Mouse (Mus musculus): ENCODE measurements around the gene Rassf1. TPM values are rescaled to one million over a fixed set of nuclear protein-coding genes. Genes with fewer than 3 reads are reported as not detected.

Rassf1 gene
- 39.3 and 43.2 TPM in 2 replicates for polyA plus RNA-seq (2015; fragmentation: Nextera tagmentation; extraction: Ambion mirVana)

DNA sequence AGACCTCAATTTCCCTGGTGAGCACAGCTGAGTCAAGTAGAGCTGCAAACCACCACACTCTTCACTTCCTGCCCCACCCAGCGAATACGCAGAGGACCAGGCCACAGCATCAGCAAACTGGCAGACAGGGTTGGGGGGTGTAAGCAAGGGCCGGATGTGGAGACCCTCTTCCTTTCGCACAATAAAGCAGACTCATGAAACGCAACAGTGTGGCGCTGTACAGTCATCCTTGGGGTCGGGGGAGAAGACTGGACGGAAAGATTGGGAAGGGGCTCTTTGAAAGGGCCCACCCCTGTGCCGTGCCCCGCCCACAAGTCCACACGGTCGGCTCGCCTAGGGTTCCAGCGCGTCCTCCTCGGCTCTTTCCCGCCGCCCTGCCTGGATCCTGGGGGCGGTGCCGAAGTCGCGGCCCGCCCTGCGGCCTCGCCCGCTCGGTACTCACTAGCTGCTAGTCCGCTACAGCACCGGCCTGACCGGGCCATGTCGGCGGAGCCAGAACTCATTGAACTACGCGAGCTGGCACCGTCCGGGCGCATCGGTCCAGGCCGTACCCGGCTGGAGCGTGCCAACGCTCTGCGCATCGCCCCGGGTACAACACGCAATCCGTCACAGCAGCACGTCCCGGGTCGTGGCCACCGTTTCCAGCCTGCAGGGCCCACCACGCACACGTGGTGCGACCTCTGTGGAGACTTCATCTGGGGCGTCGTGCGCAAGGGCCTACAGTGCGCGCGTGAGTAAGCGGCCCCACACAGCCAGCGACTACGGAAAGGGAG lies at the start of gene Rassf1:
Gene Rassf1, plus strand, starts transcription at position 439 of the 773 bp plus-strand sequence.
- ATAC-seq: peak; percentile 4; the same call in 1 of the 2 replicates
- WGBS: under 1% methylated on average over 63 of the region's 63 CpGs
- Histone ChIP-seq H3K9ac (peak within 1 kb of the TSS; percentile 65), H3K27ac (no peak within 1 kb of the TSS), H3K9me3 (replicated peaks) (no peaks in the 10 kb centered on the region), H3K27me3 (peaks cover 54% of the 10 kb centered on the region), H3K4me3 (peak within 1 kb of the TSS; percentile 40), H3K4me1 (peaks cover 64% of the 10 kb centered on the region), H3K36me3 (ENCODE audit: poor library complexity, severe bottlenecking) (no peaks in the 10 kb centered on the region), H3K4me2 (peak within 1 kb of the TSS; percentile 74)

DNA sequence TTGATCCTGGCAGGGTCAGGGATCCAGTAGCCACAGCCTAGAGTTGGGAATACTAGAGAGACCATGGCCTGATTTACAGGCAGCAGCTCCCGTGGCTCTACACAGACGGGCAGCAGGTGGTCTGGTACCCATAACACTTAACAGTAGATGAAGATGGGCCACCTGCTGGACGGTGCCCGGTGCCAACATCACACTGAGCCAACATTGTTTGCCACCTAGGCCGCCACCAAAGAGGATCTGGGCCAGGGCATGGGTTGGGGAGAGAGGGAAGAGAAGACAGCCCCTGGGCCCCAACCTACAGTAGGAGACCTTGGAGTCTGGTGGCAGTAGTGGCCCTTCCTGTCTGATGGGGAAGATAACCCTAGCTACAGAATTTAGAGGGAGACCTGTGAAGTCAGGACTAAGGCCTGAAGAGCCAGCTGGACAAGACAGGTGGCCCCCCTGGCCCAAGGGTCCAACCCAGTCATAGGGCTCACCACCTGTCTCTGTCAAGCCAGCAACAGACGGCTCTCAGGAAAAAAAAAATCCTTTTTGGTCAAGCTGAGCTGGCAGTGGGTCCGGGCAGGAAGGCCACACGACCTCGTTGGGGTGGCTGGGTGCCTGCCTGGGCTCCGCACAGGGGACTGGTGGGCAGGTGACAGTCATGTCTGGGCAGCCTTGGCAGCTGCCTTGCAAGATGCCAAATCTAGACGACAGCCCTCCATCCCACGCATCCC lies 49.1 kb upstream of the Rassf1 start:
- Histone ChIP-seq H3K9ac (no peak overlapping the region), H3K9me3 (replicated peaks) (no peaks in the 10 kb centered on the region), H3K4me1 (peaks cover 46% of the 10 kb centered on the region), H3K27me3 (no peaks in the 10 kb centered on the region), H3K4me2 (no peak overlapping the region), H3K36me3 (ENCODE audit: poor library complexity, severe bottlenecking) (no peaks in the 10 kb centered on the region), H3K4me3 (no peak overlapping the region), H3K27ac (no peak overlapping the region)
- WGBS: 86% methylated on average over 12 of the region's 12 CpGs
- no peak for ATAC-seq

DNA sequence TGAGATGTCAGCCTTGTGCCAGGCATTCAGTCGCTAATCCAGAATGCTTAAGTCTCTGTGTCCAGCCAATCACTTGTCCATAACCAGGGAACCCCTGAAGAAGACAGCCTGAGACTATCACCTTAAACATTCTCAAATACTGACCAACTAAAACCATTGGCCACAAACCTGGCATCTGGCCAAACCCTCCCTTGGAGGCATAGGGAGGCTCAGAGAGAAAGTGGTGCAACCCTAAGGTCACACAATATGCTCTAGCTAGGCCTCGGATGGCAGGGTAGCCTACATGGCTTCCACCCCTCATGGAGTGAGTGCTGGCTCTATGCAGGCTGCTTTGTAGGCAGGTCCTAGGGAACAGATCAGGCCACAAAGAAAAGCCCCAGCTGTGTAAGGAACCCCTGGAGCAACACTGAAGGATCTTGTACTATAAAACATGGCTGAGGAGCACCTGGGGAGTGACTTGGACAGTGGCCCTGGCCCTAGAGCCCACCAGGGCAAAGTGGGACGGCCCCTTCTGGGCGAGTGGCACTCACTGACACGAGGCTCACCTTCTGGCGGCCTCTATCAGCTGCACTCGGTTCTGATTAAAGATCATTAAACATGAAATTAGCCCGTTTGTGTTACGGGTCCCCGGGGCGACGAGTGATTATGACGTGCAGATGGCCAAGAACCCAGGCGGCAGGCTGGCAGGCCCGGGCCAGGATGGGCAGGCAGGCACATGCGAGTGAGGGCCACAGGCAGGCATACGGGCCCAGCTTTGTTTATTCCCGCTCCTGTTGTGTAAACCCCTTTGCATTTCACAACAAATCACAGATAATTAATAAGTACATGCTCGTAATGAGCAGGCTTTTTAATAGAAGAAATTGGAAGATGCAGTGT lies 46.5 kb upstream of the Rassf1 start:
- 47% methylated on average over 19 of the region's 19 CpGs for WGBS
- Histone ChIP-seq H3K27ac (peak overlapping the region; percentile 70), H3K4me1 (peaks cover 72% of the 10 kb centered on the region), H3K36me3 (ENCODE audit: poor library complexity, severe bottlenecking) (no peaks in the 10 kb centered on the region), H3K27me3 (no peaks in the 10 kb centered on the region), H3K9me3 (replicated peaks) (no peaks in the 10 kb centered on the region), H3K4me2 (no peak overlapping the region), H3K9ac (no peak overlapping the region), H3K4me3 (no peak overlapping the region)
- ATAC-seq: peak; percentile 33; the same call in 1 of the 2 replicates

DNA sequence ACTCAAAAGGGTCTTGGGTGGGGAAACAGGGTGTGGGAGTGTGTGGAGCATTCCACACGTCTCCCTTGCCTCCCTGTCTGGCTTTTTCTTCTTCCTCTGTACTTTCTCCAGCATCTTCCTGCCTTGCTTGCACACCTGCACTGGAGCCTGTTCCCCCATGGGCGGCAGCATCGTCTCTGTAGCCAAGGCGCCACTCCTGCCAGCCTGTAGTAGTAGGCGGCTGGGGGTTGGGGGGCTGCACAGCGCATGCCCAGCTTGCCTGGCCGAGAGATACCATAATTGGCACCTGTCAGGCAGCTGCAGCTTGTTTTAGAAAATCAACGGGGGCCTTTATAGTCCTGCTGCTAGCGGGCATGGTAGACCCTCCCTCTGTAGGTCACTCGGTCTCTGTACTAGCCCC lies 43.1 kb upstream of the Rassf1 start:
- no peaks in the 10 kb centered on the region for H3K9me3 ChIP-seq (replicated peaks)
- H3K36me3 ChIP-seq (ENCODE audit: poor library complexity, severe bottlenecking): no peaks in the 10 kb centered on the region
- H3K9ac ChIP-seq: 0 out of 2 replicates have a peak overlapping the region, but pooled peaks have one; percentile 1
- 56% methylated on average over 10 of the region's 10 CpGs for WGBS
- peaks cover 91% of the 10 kb centered on the region for H3K4me1 ChIP-seq
- H3K27ac ChIP-seq: peak overlapping the region; percentile 64
- H3K4me2 ChIP-seq: peak overlapping the region; percentile 29; the same call in 1 of the 2 replicates
- 0 out of 2 replicates have a peak, but pooled peaks cover 2% of the 10 kb centered on the region for H3K27me3 ChIP-seq
- peak; percentile 61 for ATAC-seq
- H3K4me3 ChIP-seq: no peak overlapping the region

DNA sequence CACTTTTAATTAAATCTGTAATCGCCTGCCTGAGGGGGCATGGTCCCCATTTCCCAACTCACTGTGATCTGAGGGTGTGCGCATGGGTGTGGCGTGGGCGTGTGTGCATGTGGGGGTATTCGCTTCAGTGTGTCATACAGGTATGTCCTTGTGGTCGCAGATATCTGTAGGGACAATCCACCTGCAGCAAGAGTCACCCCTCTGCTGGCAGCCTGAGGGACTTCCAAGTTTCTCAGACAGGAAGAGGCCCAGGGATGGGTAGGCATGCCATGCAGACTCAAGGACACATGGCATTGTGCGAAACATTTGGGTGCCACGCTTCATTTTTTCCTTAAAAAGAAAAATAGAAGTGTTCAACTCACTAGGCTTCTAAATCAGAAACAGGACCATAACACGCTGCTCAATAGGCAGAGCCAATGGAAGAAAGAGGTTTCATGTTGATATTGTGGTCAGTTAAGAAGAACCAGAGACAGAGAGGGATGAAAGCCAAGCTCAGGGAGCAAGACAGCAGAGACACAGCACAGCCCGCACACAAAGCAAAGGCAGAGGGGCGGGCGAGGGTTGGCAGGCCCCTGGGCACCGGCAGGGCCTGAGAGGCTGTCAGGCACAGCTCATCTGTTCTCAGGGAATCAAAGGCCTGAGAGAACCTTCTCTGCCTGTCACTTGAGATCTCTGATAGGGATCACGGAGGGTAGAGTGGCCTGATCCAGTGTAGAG lies 40.8 kb upstream of the Rassf1 start:
- Histone ChIP-seq H3K27ac (peak overlapping the region; percentile 48; the same call in 1 of the 2 replicates), H3K4me1 (peaks cover 73% of the 10 kb centered on the region), H3K27me3 (0 out of 2 replicates have a peak, but pooled peaks cover 3% of the 10 kb centered on the region), H3K36me3 (ENCODE audit: poor library complexity, severe bottlenecking) (no peaks in the 10 kb centered on the region), H3K4me3 (no peak overlapping the region), H3K4me2 (no peak overlapping the region), H3K9me3 (replicated peaks) (no peaks in the 10 kb centered on the region), H3K9ac (0 out of 2 replicates have a peak overlapping the region, but pooled peaks have one; percentile 30)
- ATAC-seq: no peak
- 87% methylated on average over 14 of the region's 14 CpGs for WGBS

DNA sequence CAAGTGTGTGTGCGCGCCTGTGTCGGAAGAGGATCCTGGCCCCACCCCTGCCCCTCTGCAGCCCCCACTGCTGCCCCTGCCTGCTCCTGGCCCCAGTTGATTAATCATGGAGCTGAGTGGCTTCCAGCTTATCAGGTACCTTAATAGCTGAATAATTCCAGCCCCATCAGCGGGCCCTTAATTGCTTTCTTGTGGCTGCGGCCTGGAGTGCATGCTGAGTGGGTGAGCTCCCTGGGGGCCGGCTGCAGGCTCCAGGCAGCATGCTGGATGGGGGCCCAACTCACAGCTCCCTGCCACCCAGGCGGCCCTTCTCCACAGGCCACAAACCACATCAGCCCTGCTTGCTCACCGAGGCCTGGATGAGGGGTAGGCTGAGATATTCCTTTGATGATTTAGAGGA lies 39.9 kb upstream of the Rassf1 start:
- no peak overlapping the region for H3K4me2 ChIP-seq
- 0 out of 2 replicates have a peak, but pooled peaks cover 3% of the 10 kb centered on the region for H3K27me3 ChIP-seq
- no peak overlapping the region for H3K4me3 ChIP-seq
- peak overlapping the region; percentile 22; the same call in 1 of the 2 replicates for H3K9ac ChIP-seq
- H3K27ac ChIP-seq: peak overlapping the region; percentile 48
- H3K4me1 ChIP-seq: peaks cover 64% of the 10 kb centered on the region
- ATAC-seq: no peak
- WGBS: 46% methylated on average over 8 of the region's 8 CpGs
- no peaks in the 10 kb centered on the region for H3K36me3 ChIP-seq (ENCODE audit: poor library complexity, severe bottlenecking)
- no peaks in the 10 kb centered on the region for H3K9me3 ChIP-seq (replicated peaks)

DNA sequence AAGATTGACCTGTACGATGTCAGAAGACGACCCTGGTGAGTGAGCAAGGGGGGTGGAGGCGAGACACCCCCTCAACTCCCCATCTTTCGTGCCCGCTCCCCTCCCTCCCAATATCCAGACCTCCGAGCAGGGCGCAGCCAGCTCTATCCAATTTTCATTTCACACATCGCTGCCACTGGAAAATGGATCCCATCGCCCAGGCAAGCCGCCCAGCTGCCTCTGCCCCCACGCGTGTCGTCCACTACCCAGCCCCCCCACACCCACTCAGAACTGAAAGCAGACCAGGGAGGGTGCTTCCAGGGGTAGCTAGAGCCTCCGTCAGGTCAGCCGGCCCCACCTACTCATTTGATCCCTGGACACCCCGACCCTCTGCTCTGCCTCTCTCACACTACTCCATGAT lies 39.0 kb upstream of the Rassf1 start:
- H3K4me1 ChIP-seq: peaks cover 55% of the 10 kb centered on the region
- H3K9ac ChIP-seq: peak overlapping the region; percentile 8; the same call in 1 of the 2 replicates
- 0 out of 2 replicates have a peak, but pooled peaks cover 3% of the 10 kb centered on the region for H3K27me3 ChIP-seq
- peak overlapping the region; percentile 48 for H3K27ac ChIP-seq
- H3K4me3 ChIP-seq: no peak overlapping the region
- no peak overlapping the region for H3K4me2 ChIP-seq
- no peak for ATAC-seq
- no peaks in the 10 kb centered on the region for H3K36me3 ChIP-seq (ENCODE audit: poor library complexity, severe bottlenecking)
- H3K9me3 ChIP-seq (replicated peaks): no peaks in the 10 kb centered on the region
- WGBS: 44% methylated on average over 16 of the region's 16 CpGs

DNA sequence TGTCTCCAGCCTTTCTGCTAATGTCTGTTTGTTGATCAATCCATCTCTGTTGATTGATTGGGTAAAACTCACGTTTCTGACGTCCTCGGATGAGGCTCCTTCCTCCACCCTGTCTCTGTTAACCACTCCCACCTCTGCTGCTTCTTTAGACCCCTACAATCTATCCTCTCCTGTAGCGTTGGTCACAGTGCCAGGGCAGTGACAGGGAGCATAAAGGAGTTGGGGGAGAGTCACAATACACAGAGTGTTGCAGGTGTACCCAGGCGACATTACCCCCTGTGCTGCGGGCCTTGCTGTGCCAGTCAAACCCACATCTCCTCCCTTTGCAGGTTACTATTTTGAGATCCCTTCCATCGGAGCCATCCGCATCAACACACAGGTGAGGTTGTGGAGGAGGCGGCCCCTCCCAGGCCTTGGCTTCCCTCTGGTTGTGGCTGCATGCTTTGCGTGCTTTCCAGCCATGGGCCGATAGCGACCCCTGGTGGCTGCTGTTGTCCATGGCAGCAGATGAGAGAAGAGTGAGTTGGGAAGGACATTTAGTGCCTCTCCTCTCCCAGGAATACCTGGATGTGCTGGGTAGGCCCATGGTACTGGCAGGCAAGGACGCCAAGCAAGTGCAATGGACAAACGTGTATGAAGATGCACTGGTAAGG lies 36.9 kb upstream of the Rassf1 start:
- 28% methylated on average over 14 of the region's 14 CpGs for WGBS
- peaks cover 34% of the 10 kb centered on the region for H3K4me1 ChIP-seq
- no peaks in the 10 kb centered on the region; the same call in 1 of the 2 replicates for H3K36me3 ChIP-seq (ENCODE audit: poor library complexity, severe bottlenecking)
- H3K4me2 ChIP-seq: no peak overlapping the region
- H3K27ac ChIP-seq: no peak overlapping the region
- 0 out of 2 replicates have a peak, but pooled peaks cover 3% of the 10 kb centered on the region for H3K27me3 ChIP-seq
- H3K4me3 ChIP-seq: no peak overlapping the region
- ATAC-seq: peak; percentile 65
- H3K9ac ChIP-seq: no peak overlapping the region
- H3K9me3 ChIP-seq (replicated peaks): no peaks in the 10 kb centered on the region

DNA sequence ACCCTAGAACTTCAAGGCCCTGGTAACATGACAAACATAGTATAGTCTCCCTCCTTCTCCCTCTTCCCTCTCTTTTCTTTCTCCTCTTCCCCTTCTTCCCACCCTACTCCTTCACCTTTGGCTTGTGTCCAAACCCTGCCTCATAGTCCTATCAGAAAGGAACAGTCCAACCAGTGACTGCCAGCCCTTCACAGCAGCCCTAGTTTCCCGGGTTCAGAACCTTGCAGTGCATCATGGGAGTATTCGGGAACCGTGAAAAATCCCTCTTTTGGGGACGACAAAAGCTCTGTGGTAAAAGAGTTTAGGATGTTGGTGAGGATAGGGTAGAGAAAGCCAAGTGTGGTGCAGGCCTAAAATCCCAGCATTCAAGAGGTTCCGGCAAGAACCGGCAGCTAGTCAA lies 31.0 kb upstream of the Rassf1 start:
- 46% methylated on average over 6 of the region's 6 CpGs for WGBS

DNA sequence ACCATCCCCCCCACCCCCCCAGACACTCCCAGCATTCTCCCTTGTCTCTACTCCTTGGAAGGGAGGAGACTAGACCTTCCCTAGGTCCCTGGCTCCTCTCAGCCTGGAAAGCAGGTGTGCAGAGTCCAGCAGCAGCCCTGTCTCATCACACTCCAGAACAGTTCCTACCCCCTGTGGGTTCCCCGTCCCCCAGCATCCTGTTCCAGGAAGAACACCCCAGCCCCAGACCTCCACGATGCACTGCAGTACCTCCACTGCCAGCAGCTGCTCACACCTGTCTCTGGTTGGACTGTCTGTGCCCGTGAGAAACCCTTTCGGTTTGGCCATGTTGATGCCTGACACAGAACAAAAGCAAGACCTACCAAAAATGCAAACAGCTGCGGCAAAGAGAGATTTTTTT lies 30.2 kb upstream of the Rassf1 start:
- ATAC-seq: peak; percentile 30; the same call in 1 of the 2 replicates
- no peak overlapping the region for H3K9ac ChIP-seq

More for the DNA sequence above, 31.0 kb upstream of the Rassf1 start:
- H3K4me3 ChIP-seq: no peak overlapping the region
- no peak overlapping the region for H3K27ac ChIP-seq
- ATAC-seq: no peak
- H3K4me2 ChIP-seq: no peak overlapping the region
- H3K27me3 ChIP-seq: peaks cover 11% of the 10 kb centered on the region
- no peaks in the 10 kb centered on the region; the same call in 1 of the 2 replicates for H3K36me3 ChIP-seq (ENCODE audit: poor library complexity, severe bottlenecking)
- no peak overlapping the region for H3K9ac ChIP-seq
- H3K4me1 ChIP-seq: peaks cover 25% of the 10 kb centered on the region
- H3K9me3 ChIP-seq (replicated peaks): no peaks in the 10 kb centered on the region

More for the DNA sequence above, 30.2 kb upstream of the Rassf1 start:
- Histone ChIP-seq H3K27ac (no peak overlapping the region), H3K9me3 (replicated peaks) (no peaks in the 10 kb centered on the region), H3K27me3 (peaks cover 19% of the 10 kb centered on the region), H3K4me2 (no peak overlapping the region), H3K4me1 (peaks cover 26% of the 10 kb centered on the region), H3K36me3 (ENCODE audit: poor library complexity, severe bottlenecking) (no peaks in the 10 kb centered on the region; the same call in 1 of the 2 replicates), H3K4me3 (no peak overlapping the region)
- WGBS: 63% methylated on average over 5 of the region's 5 CpGs

All from forebrain, embryonic 13.5 days (tissue).